Mouse (Mus musculus): Measurements from ENCODE around the gene Ttc17.

Gene Ttc17

DNA sequence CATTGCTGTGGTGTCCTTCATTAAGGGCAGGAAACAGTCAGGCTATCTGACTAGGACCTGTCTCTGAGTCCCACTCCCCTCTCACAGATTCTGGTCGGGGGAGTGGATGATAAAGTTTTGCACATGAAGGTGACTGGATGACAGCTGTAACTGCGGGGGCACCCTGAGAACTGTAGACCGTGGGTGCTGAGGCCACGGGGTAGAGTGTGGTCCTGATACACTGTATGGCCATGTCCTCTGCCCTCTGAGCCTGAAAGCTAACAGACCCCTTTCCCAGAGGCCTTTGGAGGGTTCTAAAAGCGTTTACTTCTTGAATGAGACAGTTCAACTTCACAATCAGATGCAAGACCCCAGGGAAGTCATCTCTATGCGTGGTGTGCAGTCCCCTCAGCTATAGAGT lies 116.8 kb downstream of the Ttc17 start:
- no peak for DNase-seq

- DNase-seq, result peak; percentile 65
These were observed 117.3 kb downstream of the Ttc17 start for GRCm38 (mm10) chr2:94289169-94289568.

GRCm38 (mm10) chr2:94288086-94288485 lies 118.4 kb downstream of the Ttc17 start:
- DNase-seq, result no peak

DNA sequence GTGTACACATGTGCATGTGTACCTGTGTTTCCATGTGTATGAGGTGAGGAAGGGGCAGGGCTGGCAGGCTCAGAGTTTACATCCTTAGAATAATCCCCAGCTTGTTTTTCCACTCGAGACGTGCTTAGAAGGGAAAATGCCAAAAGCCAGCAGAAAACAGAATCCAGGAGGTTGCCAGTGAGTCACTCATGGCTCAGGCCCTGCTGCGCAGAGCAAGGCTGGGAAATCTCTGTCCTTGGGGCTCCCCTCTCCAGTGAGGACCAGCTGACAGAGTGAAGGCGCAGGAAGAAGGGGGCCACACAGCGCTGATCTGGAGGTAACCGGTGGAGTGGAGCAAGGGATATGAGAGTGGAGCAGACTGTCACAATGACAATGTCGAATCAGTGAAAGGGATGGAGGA lies 119.1 kb downstream of the Ttc17 start:
- no peak for DNase-seq

GRCm38 (mm10) chr2:94283526-94283925 lies 123.0 kb downstream of the Ttc17 start:
- peak; percentile 20 for DNase-seq

- DNase-seq, result no peak
These were observed 126.9 kb downstream of the Ttc17 start for GRCm38 (mm10) chr2:94279596-94279995.

DNA sequence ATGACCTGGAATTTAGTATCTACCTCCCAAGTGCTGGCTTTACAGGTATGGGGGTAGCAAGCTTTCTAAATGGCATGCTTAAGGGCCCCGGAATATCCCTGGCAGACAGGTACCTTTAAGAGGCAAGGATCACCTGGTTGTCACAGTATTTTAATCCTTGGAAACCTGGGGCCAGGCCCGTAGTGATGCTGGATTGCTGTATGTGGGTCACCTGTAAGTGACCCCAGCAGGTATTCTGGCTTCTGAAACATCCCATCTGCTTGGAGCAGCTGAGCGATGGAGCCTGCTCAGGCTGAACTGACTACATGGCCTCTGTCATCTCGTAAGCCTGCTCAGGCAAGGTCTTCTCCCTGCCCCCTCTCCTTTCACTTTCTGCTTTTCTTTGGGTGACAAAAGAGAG lies 130.4 kb downstream of the Ttc17 start:
- DNase-seq, result no peak

GRCm38 (mm10) chr2:94275658-94276057 lies 130.8 kb downstream of the Ttc17 start:
- DNase-seq, result no peak

- peak; percentile 82 for DNase-seq
These were observed 133.1 kb downstream of the Ttc17 start for GRCm38 (mm10) chr2:94273154-94274021.

GRCm38 (mm10) chr2:94271176-94271575 lies 135.3 kb downstream of the Ttc17 start:
- DNase-seq, result no peak

GRCm38 (mm10) chr2:94268835-94269234 lies 137.7 kb downstream of the Ttc17 start:
- no peak for DNase-seq

DNA sequence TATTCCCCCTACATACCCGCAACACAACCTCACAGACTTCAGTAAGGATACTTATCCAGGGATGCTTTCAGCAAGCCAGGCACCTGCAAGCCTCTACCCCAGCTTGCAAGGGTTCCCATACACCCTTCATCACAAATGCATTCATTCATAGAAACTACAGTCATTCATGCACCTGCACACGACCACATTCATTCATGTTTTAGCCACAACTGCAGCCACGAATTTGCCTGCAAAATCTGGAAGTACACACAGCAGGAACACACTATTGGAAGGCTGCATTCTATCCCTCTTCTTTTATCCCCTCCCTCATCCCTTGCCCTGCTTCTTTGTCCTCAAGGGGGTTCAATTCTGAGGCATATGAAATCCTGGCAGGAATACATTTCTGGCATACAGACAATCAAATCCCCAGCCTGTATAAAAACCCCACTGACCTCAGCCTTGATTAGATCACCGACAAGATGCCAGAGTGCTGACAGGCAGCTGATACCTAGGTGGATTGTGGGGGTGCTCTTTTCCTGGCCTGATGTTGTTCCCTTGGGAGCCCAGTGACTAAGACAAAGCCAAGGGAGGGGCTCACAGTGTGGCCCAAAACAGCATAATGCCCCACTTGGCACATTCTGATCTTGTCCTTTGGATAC lies 139.2 kb downstream of the Ttc17 start:
- DNase-seq, result no peak

GRCm38 (mm10) chr2:94266381-94267160 lies 139.9 kb downstream of the Ttc17 start:
- DNase-seq, result no peak

DNA sequence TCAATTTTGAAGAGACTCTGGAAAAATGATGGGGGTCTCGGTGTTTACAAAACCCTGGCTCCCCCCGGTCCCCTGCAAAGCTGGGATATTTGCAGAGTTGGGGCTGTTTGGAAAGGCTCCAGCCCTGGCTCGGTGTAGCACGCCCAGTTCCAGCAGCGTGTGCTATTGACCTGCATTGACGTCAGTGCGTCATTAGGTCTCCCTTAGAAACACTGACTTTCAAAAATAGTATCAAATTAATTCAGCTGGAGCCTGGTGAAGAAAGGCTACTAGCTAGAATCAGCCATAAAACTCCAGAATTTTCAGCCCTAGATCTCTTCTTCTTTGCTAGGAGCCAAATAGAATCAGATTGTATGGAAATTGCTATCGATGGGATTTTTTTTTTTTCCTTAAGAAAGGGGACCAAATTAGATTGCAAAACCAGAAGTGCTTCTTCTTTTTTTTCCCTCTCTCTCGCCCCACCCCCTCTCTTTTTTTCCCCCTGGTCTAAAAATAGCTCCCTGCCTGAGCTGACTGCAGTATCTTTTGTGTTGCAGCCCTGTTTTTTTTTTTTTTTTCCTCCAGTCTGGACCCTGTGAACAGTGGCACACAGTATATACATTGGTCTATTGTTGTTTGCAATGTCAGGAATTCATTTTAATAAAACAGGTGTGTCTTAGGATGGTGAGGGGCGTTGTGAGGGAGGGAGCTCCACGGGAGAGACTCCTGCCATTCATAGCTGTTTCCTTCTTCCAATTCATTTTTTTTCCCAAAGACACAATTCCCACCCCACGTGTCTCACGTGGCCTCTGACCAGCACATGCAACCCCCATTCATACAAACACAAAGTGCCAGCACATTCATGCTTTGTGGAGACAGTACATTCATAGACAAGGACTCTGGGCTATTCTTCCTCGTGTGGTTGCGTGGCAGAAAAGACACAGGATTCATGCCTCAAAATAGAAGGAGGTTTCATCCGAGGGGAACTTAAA lies 141.0 kb downstream of the Ttc17 start:
- peak; percentile 55 for DNase-seq

DNA sequence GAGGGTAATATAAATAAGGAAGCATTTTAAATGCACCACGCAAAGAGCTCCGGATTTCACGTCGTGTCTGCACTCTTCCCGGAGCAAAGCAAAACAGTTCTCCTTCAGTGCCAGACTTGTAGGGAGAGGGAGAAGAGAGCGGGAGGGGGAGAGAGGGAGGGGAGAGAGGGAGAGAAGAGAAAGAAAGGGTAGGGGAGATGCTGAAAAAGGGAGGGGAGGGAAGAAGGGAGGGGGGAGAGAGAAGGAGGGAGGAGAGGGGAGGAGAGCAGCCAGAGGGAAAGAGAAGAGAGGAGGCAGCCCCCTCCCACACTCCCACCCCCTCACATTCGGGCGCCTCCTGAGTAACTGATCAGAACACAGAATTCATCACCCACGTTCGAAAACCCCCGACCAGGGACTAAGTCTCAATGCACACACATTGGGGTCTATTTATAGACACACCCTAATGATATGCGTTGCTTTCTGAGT lies 141.8 kb downstream of the Ttc17 start:
- DNase-seq, result no peak

- no peak for DNase-seq
These were observed 142.5 kb downstream of the Ttc17 start for GRCm38 (mm10) chr2:94264006-94264405.

- no peak for DNase-seq
These were observed 143.0 kb downstream of the Ttc17 start for GRCm38 (mm10) chr2:94263530-94263937.

DNA sequence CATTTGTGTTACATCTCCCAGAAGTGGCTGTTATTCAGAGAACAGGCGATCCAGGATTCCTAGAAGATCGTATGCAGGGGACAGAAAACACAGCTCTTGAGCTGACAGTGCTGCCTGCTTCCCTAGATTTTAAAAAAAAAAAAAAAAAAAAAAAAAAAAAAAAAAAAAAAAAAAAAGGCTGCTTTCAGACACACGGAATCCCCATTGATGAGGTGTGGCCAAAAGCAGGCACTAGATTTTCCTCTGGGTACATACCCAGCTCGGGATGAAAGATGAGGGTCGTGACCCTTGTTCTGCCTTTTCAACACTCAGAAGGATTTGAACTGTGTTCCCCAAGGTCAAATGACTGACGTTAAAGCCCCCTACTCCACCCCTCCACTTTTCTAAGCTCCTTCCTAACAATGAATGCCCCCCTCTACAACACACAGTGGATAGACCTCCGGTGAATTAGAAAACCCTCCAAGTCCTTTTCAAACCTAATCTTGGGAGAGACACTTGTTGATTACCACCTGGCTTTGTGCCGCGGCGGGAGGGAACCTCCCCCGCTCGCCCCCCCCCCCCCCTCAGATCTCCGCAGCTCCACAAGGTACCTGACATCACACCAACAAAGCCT lies 143.5 kb downstream of the Ttc17 start:
- no peak for DNase-seq

- no peak for DNase-seq
These were observed 152.4 kb downstream of the Ttc17 start for GRCm38 (mm10) chr2:94254102-94254501.
